Mouse (Mus musculus) testis, postnatal 10 days (tissue): ENCODE measurements around the gene Net1.
"Not testable (repeated sequence)": the region's sequence is repeated elsewhere in the genome, so short reads cannot be mapped to it uniquely, and the experiment has no call there.

Experiments
- DNase-seq: peaks from one replicate; pipeline ENCODE4 v3.0.0; 2021; ENCODE audit warnings: low spot score

Net1 gene

GRCm38 (mm10) chr13:3890061-3890460 is 28.0 kb downstream of the Net1 start:
- DNase-seq: no peak

- DNase-seq: no peak
These were observed 28.9 kb downstream of the Net1 start for GRCm38 (mm10) chr13:3889111-3889510.

GRCm38 (mm10) chr13:3886663-3887062 is 31.4 kb downstream of the Net1 start:
- DNase-seq: no peak

GRCm38 (mm10) chr13:3877679-3878220 is 40.3 kb downstream of the Net1 start:
- no peak for DNase-seq

GRCm38 (mm10) chr13:3877185-3877584 is 40.8 kb downstream of the Net1 start:
- no peak for DNase-seq

- no peak for DNase-seq
These were observed 41.6 kb downstream of the Net1 start for GRCm38 (mm10) chr13:3876448-3876847.

- DNase-seq: no peak
These were observed 45.2 kb downstream of the Net1 start for GRCm38 (mm10) chr13:3872832-3873231.

- DNase-seq: no peak
These were observed 48.1 kb downstream of the Net1 start for GRCm38 (mm10) chr13:3869901-3870300.

- DNase-seq: peak; percentile 28
These were observed 50.9 kb downstream of the Net1 start for GRCm38 (mm10) chr13:3867158-3867557.

GRCm38 (mm10) chr13:3866355-3867052 is 51.5 kb downstream of the Net1 start:
- DNase-seq: no peak

GRCm38 (mm10) chr13:3865648-3866354 is 52.2 kb downstream of the Net1 start:
- no peak for DNase-seq

GRCm38 (mm10) chr13:3862922-3863580 is 55.0 kb downstream of the Net1 start:
- DNase-seq: no peak

- no peak for DNase-seq
These were observed 55.7 kb downstream of the Net1 start for GRCm38 (mm10) chr13:3862325-3862724.

- DNase-seq: no peak
These were observed 56.8 kb downstream of the Net1 start for GRCm38 (mm10) chr13:3861251-3861650.

- DNase-seq: no peak
These were observed 61.8 kb downstream of the Net1 start for GRCm38 (mm10) chr13:3856252-3856651.

- DNase-seq: no peak
These were observed 63.2 kb downstream of the Net1 start for GRCm38 (mm10) chr13:3854856-3855255.

- DNase-seq: not testable (repeated sequence)
These were observed 64.2 kb downstream of the Net1 start, which contains the start of gene Calm5 for GRCm38 (mm10) chr13:3853648-3854333. Calm5 (plus strand) TSS chr13:3854173.

GRCm38 (mm10) chr13:3850330-3850729 is 67.7 kb downstream of the Net1 start:
- DNase-seq: no peak

GRCm38 (mm10) chr13:3840662-3841061 is 77.4 kb downstream of the Net1 start:
- DNase-seq: not testable (repeated sequence)

- not testable (repeated sequence) for DNase-seq
These were observed 80.7 kb downstream of the Net1 start, which contains the start of gene Calm4 for GRCm38 (mm10) chr13:3837312-3837807. Calm4 (plus strand) TSS chr13:3837757.

GRCm38 (mm10) chr13:3833644-3834043 is 84.4 kb downstream of the Net1 start:
- not testable (repeated sequence) for DNase-seq

- no peak for DNase-seq
These were observed 85.6 kb downstream of the Net1 start for GRCm38 (mm10) chr13:3832450-3832849.
